Mouse (Mus musculus) C2C12 (cell line): ENCODE data around the gene Olfr617. TPM values are rescaled to one million over a fixed set of nuclear protein-coding genes. Genes with fewer than 3 reads are reported as not detected.

Source experiments
- H3K27me3 ChIP-seq: one replicate; pipeline ENCODE4 v1.6.1; 2011; ENCODE audit not compliant: control insufficient read depth, insufficient read depth, insufficient read length
- H3K36me3 ChIP-seq: one replicate; pipeline ENCODE4 v1.6.1; 2011; ENCODE audit not compliant: control insufficient read depth, insufficient read depth
- H3K4me3 ChIP-seq: one replicate; pipeline ENCODE4 v1.5.1; 2011; ENCODE audit warnings: mild to moderate bottlenecking, control low read depth; ENCODE audit not compliant: poor library complexity, insufficient read depth, severe bottlenecking
- H3K79me2 ChIP-seq: one replicate; pipeline ENCODE4 v1.6.1; 2011; ENCODE audit not compliant: control insufficient read depth, insufficient read depth
- H3K79me3 ChIP-seq: one replicate; pipeline ENCODE4 v1.6.1; 2011; ENCODE audit warnings: low read depth, control low read depth
- H3ac ChIP-seq: one replicate; pipeline ENCODE3; 2011; ENCODE audit warnings: low read depth; ENCODE audit not compliant: control insufficient read depth, insufficient read length
- CEBPB ChIP-seq: IDR thresholded peaks from one replicate; pipeline ENCODE4 v1.6.1; 2011; ENCODE audit warnings: low read depth, mild to moderate bottlenecking, control low read depth, moderate library complexity
- CTCF ChIP-seq: IDR thresholded peaks from one replicate; pipeline ENCODE4 v1.5.1; 2011; ENCODE audit not compliant: control insufficient read depth, insufficient read depth, insufficient read length
- FOSL1 ChIP-seq: IDR thresholded peaks from one replicate; pipeline ENCODE4 v1.8.0; 2011; ENCODE audit warnings: mild to moderate bottlenecking, low read length; ENCODE audit not compliant: poor library complexity, insufficient read depth, severe bottlenecking
- MAX ChIP-seq: IDR thresholded peaks from one replicate; pipeline ENCODE4 v1.6.1; 2011; ENCODE audit warnings: mild to moderate bottlenecking, control low read depth
- MYOD1 ChIP-seq: IDR thresholded peaks from one replicate; pipeline ENCODE4 v1.6.1; 2011; ENCODE audit warnings: low read depth; ENCODE audit not compliant: control insufficient read depth, insufficient read length
- MYOG ChIP-seq: IDR thresholded peaks from one replicate; pipeline ENCODE4 v1.6.1; 2011; ENCODE audit not compliant: control insufficient read depth, insufficient read length; ENCODE audit errors: extremely low read depth
- USF1 ChIP-seq: IDR thresholded peaks from one replicate; pipeline ENCODE4 v1.6.1; 2011; ENCODE audit warnings: low read depth, mild to moderate bottlenecking, control low read depth, moderate library complexity
- microRNA-seq: library from miRNA; unstranded; fragments of <30 nt; microRNA quantifications from one replicate; pipeline ENCODE4, GENCODE M21; 2019; ENCODE audit warnings: borderline microRNAs expressed
- polyA plus RNA-seq: library from polyadenylated mRNA; unstranded; fragments of >200 nt; fragmentation: generic; extraction: Trizol; gene quantifications from one replicate; pipeline ENCODE4 v1.2.1, GENCODE M21; 2012; ENCODE audit warnings: missing spikeins

Olfr617 gene
- polyA plus RNA-seq, 1 experiment: not detected

- Histone ChIP-seq H3ac (no peak within 1 kb of the TSS), H3K79me3 (no peaks in the 10 kb centered on the region), H3K4me3 (no peak within 1 kb of the TSS), H3K27me3 (no peaks in the 10 kb centered on the region), H3K36me3 (no peaks in the 10 kb centered on the region), H3K79me2 (no peaks in the 10 kb centered on the region)
- TF ChIP-seq MYOD1: no peak
- TF ChIP-seq FOSL1: no peak
- no peak for TF ChIP-seq CEBPB
- TF ChIP-seq USF1: no peak
- TF ChIP-seq CTCF: no peak
- no peak for TF ChIP-seq MAX
- no peak for TF ChIP-seq MYOG
Measured at GRCm38 (mm10) chr7:103600275-103600674, 27.4 kb downstream of the Olfr617 start, which contains the start of gene Olfr619. Gene Olfr619 (plus strand): TSS chr7:103600575.

DNA sequence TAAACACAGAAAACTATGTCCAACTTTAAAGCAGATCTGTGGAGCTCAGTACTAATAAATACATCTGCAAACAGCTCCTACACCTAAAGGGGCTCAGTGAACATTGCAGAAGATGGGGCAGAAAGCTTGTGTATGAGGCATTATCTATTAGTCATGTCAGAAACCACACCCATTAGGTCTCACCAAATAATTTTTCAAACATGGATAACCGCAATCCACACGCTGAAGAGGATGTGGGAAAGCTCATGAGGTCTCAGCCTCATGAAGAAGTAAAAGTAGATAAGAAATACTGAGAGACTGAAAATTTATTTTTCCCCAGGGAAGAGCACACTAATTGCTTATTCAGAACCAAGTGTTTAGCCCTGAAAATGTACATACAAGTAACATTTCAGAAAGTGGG is 34.6 kb downstream of the Olfr617 start:
- no peaks in the 10 kb centered on the region for H3K36me3 ChIP-seq
- no peak overlapping the region for H3K4me3 ChIP-seq
- H3K27me3 ChIP-seq: no peaks in the 10 kb centered on the region
- no peak for TF ChIP-seq CTCF
- no peak for TF ChIP-seq MYOD1
- TF ChIP-seq USF1: no peak
- TF ChIP-seq MAX: no peak
- TF ChIP-seq MYOG: no peak
- TF ChIP-seq CEBPB: no peak
- no peak for TF ChIP-seq FOSL1
- no peaks in the 10 kb centered on the region for H3K79me3 ChIP-seq
- H3ac ChIP-seq: no peak overlapping the region
- no peaks in the 10 kb centered on the region for H3K79me2 ChIP-seq

DNA sequence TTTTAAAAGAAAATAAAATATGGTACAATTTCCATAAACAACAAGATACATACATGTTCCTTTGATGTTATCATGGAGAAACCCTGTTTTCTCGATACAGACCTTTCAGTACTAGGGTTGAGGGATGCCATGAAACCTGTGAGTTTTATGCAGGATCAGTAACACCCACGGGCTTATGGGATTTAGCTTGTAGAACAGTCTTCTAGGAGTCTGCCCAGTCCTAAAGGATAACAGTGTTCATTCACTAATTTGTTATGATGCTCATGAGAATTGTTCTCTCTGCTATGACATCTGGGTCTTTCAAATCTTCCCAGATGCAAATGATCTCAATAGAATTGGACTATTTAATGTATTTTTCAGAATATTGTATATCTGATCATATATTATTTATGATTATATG is 39.6 kb downstream of the Olfr617 start, which contains the start of gene Olfr620:
Gene Olfr620, minus strand, starts transcription at position 101 of the 400 bp plus-strand sequence.
- Histone ChIP-seq H3K4me3 (no peak within 1 kb of the TSS), H3K36me3 (no peaks in the 10 kb centered on the region), H3K79me3 (no peaks in the 10 kb centered on the region), H3K27me3 (no peaks in the 10 kb centered on the region), H3ac (no peak within 1 kb of the TSS), H3K79me2 (no peaks in the 10 kb centered on the region)
- no peak for TF ChIP-seq CTCF
- TF ChIP-seq USF1: no peak

Small RNAs within 50 kb of the gene (microRNA-seq; reads per million reads assigned to microRNA genes)
- gene Gm26506: not detected

Other genes with a start within 250 kb of the Olfr617 start
- not detected for gene Olfr598, start 249.5 kb upstream of the Olfr617 start, polyA plus RNA-seq
- not detected for gene Olfr599, start 237.1 kb upstream of the Olfr617 start, polyA plus RNA-seq
- not detected for gene Olfr600, start 223.4 kb upstream of the Olfr617 start, polyA plus RNA-seq
- gene Olfr601, start 210.4 kb upstream of the Olfr617 start, polyA plus RNA-seq: not detected
- gene Olfr603, start 186.9 kb upstream of the Olfr617 start, polyA plus RNA-seq: not detected
- 0.08 TPM for gene Usp17lc, start 158.0 kb upstream of the Olfr617 start, polyA plus RNA-seq
- not detected for gene Olfr605, start 127.6 kb upstream of the Olfr617 start, polyA plus RNA-seq
- gene Olfr606, start 124.0 kb upstream of the Olfr617 start, polyA plus RNA-seq: not detected
- not detected for gene Olfr607, start 108.9 kb upstream of the Olfr617 start, polyA plus RNA-seq
- gene Olfr608, start 103.2 kb upstream of the Olfr617 start, polyA plus RNA-seq: not detected
- gene Olfr609, start 75.0 kb upstream of the Olfr617 start, polyA plus RNA-seq: not detected
- not detected for gene Olfr610, start 60.9 kb upstream of the Olfr617 start, polyA plus RNA-seq
- gene Olfr611, start 52.2 kb upstream of the Olfr617 start, polyA plus RNA-seq: not detected
- gene Olfr612, start 30.3 kb upstream of the Olfr617 start, polyA plus RNA-seq: not detected
- not detected for gene Olfr613, start 25.0 kb upstream of the Olfr617 start, polyA plus RNA-seq
- gene Olfr615, start 17.0 kb upstream of the Olfr617 start, polyA plus RNA-seq: not detected
- not detected for gene Olfr616, start 3.9 kb upstream of the Olfr617 start, polyA plus RNA-seq
- gene Olfr618, start 17.0 kb downstream of the Olfr617 start, polyA plus RNA-seq: not detected
- not detected for gene Olfr619, start 27.5 kb downstream of the Olfr617 start, polyA plus RNA-seq
- gene Olfr620, start 39.5 kb downstream of the Olfr617 start, polyA plus RNA-seq: not detected
- not detected for gene Olfr622, start 69.6 kb downstream of the Olfr617 start, polyA plus RNA-seq
- gene Olfr623, start 90.6 kb downstream of the Olfr617 start, polyA plus RNA-seq: not detected
- gene Olfr624, start 98.1 kb downstream of the Olfr617 start, polyA plus RNA-seq: under 0.01 TPM
- not detected for gene Olfr625-ps1, start 109.7 kb downstream of the Olfr617 start, polyA plus RNA-seq
- not detected for gene Olfr243, start 141.6 kb downstream of the Olfr617 start, polyA plus RNA-seq
- not detected for gene Olfr628, start 157.3 kb downstream of the Olfr617 start, polyA plus RNA-seq
- not detected for gene Olfr629, start 171.9 kb downstream of the Olfr617 start, polyA plus RNA-seq
- gene Olfr630, start 184.3 kb downstream of the Olfr617 start, polyA plus RNA-seq: not detected
- gene Olfr69, start 198.5 kb downstream of the Olfr617 start, polyA plus RNA-seq: not detected
- gene Olfr68, start 206.6 kb downstream of the Olfr617 start, polyA plus RNA-seq: not detected
- not detected for gene Olfr67, start 218.8 kb downstream of the Olfr617 start, polyA plus RNA-seq
- not detected for gene Hbb-bt, start 240.9 kb downstream of the Olfr617 start, polyA plus RNA-seq